Mouse (Mus musculus) midbrain, embryonic 15.5 days (tissue): Measurements from ENCODE around the gene Cd40lg. TPM values are rescaled to one million over a fixed set of nuclear protein-coding genes. Genes with fewer than 3 reads are reported as not detected.

Experiments
- ATAC-seq: fragments of 200-750 bp; cut with Nextera tagmentation; replicated peaks from 2 replicates; pipeline ENCODE4 v1.8.0; 2017; ENCODE audit warnings: moderate TSS enrichment
- H3K27ac ChIP-seq: fragments of 300-500 bp; sonication (generic); 2 replicates; pipeline ENCODE4 v1.5.1; 2015; ENCODE audit warnings: mild to moderate bottlenecking, inconsistent platforms
- H3K27me3 ChIP-seq: fragments of 300-500 bp; sonication (generic); replicated peaks from 2 replicates; pipeline ENCODE4 v1.6.1; 2015; ENCODE audit warnings: inconsistent platforms
- H3K36me3 ChIP-seq: fragments of 300-500 bp; sonication (generic); replicated peaks from 2 replicates; pipeline ENCODE4 v1.6.1; 2015; ENCODE audit warnings: inconsistent platforms
- H3K4me1 ChIP-seq: fragments of 300-500 bp; sonication (generic); 2 replicates; pipeline ENCODE4 v1.6.1; 2015; ENCODE audit warnings: inconsistent platforms
- H3K4me2 ChIP-seq: fragments of 300-500 bp; sonication (generic); 2 replicates; pipeline ENCODE4 v1.6.1; 2015; ENCODE audit warnings: inconsistent platforms, mild to moderate bottlenecking, moderate library complexity
- H3K4me3 ChIP-seq: fragments of 300-500 bp; sonication (generic); 2 replicates; pipeline ENCODE4 v1.5.1; 2015; ENCODE audit warnings: mild to moderate bottlenecking, inconsistent platforms
- H3K9ac ChIP-seq: fragments of 300-500 bp; sonication (generic); 2 replicates; pipeline ENCODE4 v1.6.1; 2015; ENCODE audit warnings: mild to moderate bottlenecking, inconsistent platforms
- H3K9me3 ChIP-seq: fragments of 300-500 bp; sonication (generic); 2 replicates; pipeline ENCODE4 v1.6.1; 2016; ENCODE audit warnings: inconsistent platforms
- WGBS: fragments of 180-500 bp; shearing (Covaris S2); methylation state at CpG from one replicate; pipeline ENCODE4 v1.1.7; 2015; ENCODE audit warnings: mixed read lengths; 5-methylcytosine and 5-hydroxymethylcytosine counted together
- polyA plus RNA-seq: library from polyadenylated mRNA; unstranded; fragments of >200 nt; fragmentation: Nextera tagmentation; extraction: Ambion mirVana; gene quantifications from 2 replicates; pipeline ENCODE4 v1.2.1, GENCODE M21; 2015

Cd40lg gene
- polyA plus RNA-seq = not detected in 2 replicates

GRCm38 (mm10) chrX:57211876-57212275, at the start of gene Cd40lg:
Cd40lg (plus strand) TSS chrX:57212143.
- H3K4me1 ChIP-seq = no peaks in the 10 kb centered on the region
- H3K4me2 ChIP-seq = no peak within 1 kb of the TSS
- H3K9me3 ChIP-seq = no peaks in the 10 kb centered on the region
- no peaks in the 10 kb centered on the region for H3K36me3 ChIP-seq
- no peaks in the 10 kb centered on the region for H3K27me3 ChIP-seq
- ATAC-seq = no peak
- H3K27ac ChIP-seq = no peak within 1 kb of the TSS
- H3K9ac ChIP-seq = no peak within 1 kb of the TSS
- no peak within 1 kb of the TSS for H3K4me3 ChIP-seq
- 88% methylated on average over 9 of the region's 9 CpGs for WGBS

GRCm38 (mm10) chrX:57166549-57166948, 45.4 kb upstream of the Cd40lg start:
- Histone ChIP-seq H3K27ac (no peak overlapping the region), H3K4me1 (no peaks in the 10 kb centered on the region), H3K4me3 (no peak overlapping the region), H3K27me3 (no peaks in the 10 kb centered on the region), H3K9ac (no peak overlapping the region), H3K9me3 (no peaks in the 10 kb centered on the region), H3K4me2 (no peak overlapping the region), H3K36me3 (no peaks in the 10 kb centered on the region)
- 52% methylated on average over 1 of the region's 1 CpGs for WGBS
- no peak for ATAC-seq

GRCm38 (mm10) chrX:57171269-57171668, 40.7 kb upstream of the Cd40lg start:
- H3K4me3 ChIP-seq = no peak overlapping the region
- no peak overlapping the region for H3K27ac ChIP-seq
- no peak overlapping the region for H3K9ac ChIP-seq
- no peaks in the 10 kb centered on the region for H3K27me3 ChIP-seq
- no peaks in the 10 kb centered on the region for H3K36me3 ChIP-seq
- ATAC-seq = no peak
- no peaks in the 10 kb centered on the region for H3K9me3 ChIP-seq
- H3K4me2 ChIP-seq = no peak overlapping the region
- no peaks in the 10 kb centered on the region for H3K4me1 ChIP-seq

- Histone ChIP-seq H3K4me3 (no peak overlapping the region), H3K4me1 (no peaks in the 10 kb centered on the region), H3K9ac (no peak overlapping the region), H3K9me3 (no peaks in the 10 kb centered on the region), H3K27me3 (no peaks in the 10 kb centered on the region), H3K36me3 (no peaks in the 10 kb centered on the region), H3K4me2 (no peak overlapping the region), H3K27ac (no peak overlapping the region)
- ATAC-seq = no peak
- 91% methylated on average over 13 of the region's 13 CpGs for WGBS
Observed at GRCm38 (mm10) chrX:57177225-57177779, 34.6 kb upstream of the Cd40lg start.

- no peak overlapping the region for H3K9ac ChIP-seq
- H3K4me1 ChIP-seq = no peaks in the 10 kb centered on the region
- no peaks in the 10 kb centered on the region for H3K9me3 ChIP-seq
- no peak overlapping the region for H3K4me3 ChIP-seq
- H3K4me2 ChIP-seq = no peak overlapping the region
- ATAC-seq = no peak
- H3K27me3 ChIP-seq = no peaks in the 10 kb centered on the region
- H3K27ac ChIP-seq = no peak overlapping the region
- H3K36me3 ChIP-seq = no peaks in the 10 kb centered on the region
- WGBS = 89% methylated on average over 2 of the region's 2 CpGs
Observed at GRCm38 (mm10) chrX:57182470-57182869, 29.5 kb upstream of the Cd40lg start.

GRCm38 (mm10) chrX:57183359-57183758, 28.6 kb upstream of the Cd40lg start:
- no peak overlapping the region for H3K9ac ChIP-seq
- no peaks in the 10 kb centered on the region for H3K36me3 ChIP-seq
- no peaks in the 10 kb centered on the region for H3K4me1 ChIP-seq
- ATAC-seq = no peak
- H3K27ac ChIP-seq = no peak overlapping the region
- H3K4me2 ChIP-seq = no peak overlapping the region
- 91% methylated on average over 3 of the region's 3 CpGs for WGBS
- H3K4me3 ChIP-seq = no peak overlapping the region
- H3K9me3 ChIP-seq = no peaks in the 10 kb centered on the region
- H3K27me3 ChIP-seq = no peaks in the 10 kb centered on the region

GRCm38 (mm10) chrX:57187301-57187700, 24.6 kb upstream of the Cd40lg start:
- H3K4me1 ChIP-seq = no peaks in the 10 kb centered on the region
- H3K4me2 ChIP-seq = no peak overlapping the region
- H3K9me3 ChIP-seq = no peaks in the 10 kb centered on the region
- no peak overlapping the region for H3K9ac ChIP-seq
- H3K36me3 ChIP-seq = no peaks in the 10 kb centered on the region
- ATAC-seq = no peak
- H3K4me3 ChIP-seq = no peak overlapping the region
- 87% methylated on average over 8 of the region's 8 CpGs for WGBS
- no peak overlapping the region for H3K27ac ChIP-seq
- no peaks in the 10 kb centered on the region for H3K27me3 ChIP-seq

GRCm38 (mm10) chrX:57189335-57189734, 22.6 kb upstream of the Cd40lg start:
- Histone ChIP-seq H3K27me3 (no peaks in the 10 kb centered on the region), H3K4me3 (no peak overlapping the region), H3K4me1 (no peaks in the 10 kb centered on the region), H3K4me2 (no peak overlapping the region), H3K36me3 (no peaks in the 10 kb centered on the region), H3K27ac (no peak overlapping the region), H3K9ac (no peak overlapping the region), H3K9me3 (no peaks in the 10 kb centered on the region)
- 81% methylated on average over 5 of the region's 5 CpGs for WGBS
- ATAC-seq = no peak

GRCm38 (mm10) chrX:57196319-57196718, 15.6 kb upstream of the Cd40lg start:
- WGBS = 83% methylated on average over 9 of the region's 9 CpGs
- H3K27me3 ChIP-seq = no peaks in the 10 kb centered on the region
- no peaks in the 10 kb centered on the region for H3K4me1 ChIP-seq
- H3K9me3 ChIP-seq = no peaks in the 10 kb centered on the region
- H3K4me3 ChIP-seq = no peak overlapping the region
- H3K4me2 ChIP-seq = no peak overlapping the region
- no peak for ATAC-seq
- H3K36me3 ChIP-seq = no peaks in the 10 kb centered on the region
- no peak overlapping the region for H3K9ac ChIP-seq
- no peak overlapping the region for H3K27ac ChIP-seq

- no peak overlapping the region for H3K4me2 ChIP-seq
- no peaks in the 10 kb centered on the region for H3K9me3 ChIP-seq
- H3K27ac ChIP-seq = no peak overlapping the region
- H3K9ac ChIP-seq = no peak overlapping the region
- no peaks in the 10 kb centered on the region for H3K4me1 ChIP-seq
- no peak for ATAC-seq
- WGBS = 55% methylated on average over 2 of the region's 2 CpGs
- H3K27me3 ChIP-seq = no peaks in the 10 kb centered on the region
- no peak overlapping the region for H3K4me3 ChIP-seq
- no peaks in the 10 kb centered on the region for H3K36me3 ChIP-seq
Observed at GRCm38 (mm10) chrX:57198036-57198435, 13.9 kb upstream of the Cd40lg start.

GRCm38 (mm10) chrX:57200397-57200796, 11.5 kb upstream of the Cd40lg start:
- WGBS = 77% methylated on average over 2 of the region's 2 CpGs
- ATAC-seq = no peak
- Histone ChIP-seq H3K27me3 (no peaks in the 10 kb centered on the region), H3K4me1 (no peaks in the 10 kb centered on the region), H3K4me3 (no peak overlapping the region), H3K27ac (no peak overlapping the region), H3K9ac (no peak overlapping the region), H3K9me3 (no peaks in the 10 kb centered on the region), H3K36me3 (no peaks in the 10 kb centered on the region), H3K4me2 (no peak overlapping the region)

- WGBS = 75% methylated on average over 1 of the region's 1 CpGs
- H3K4me1 ChIP-seq = no peaks in the 10 kb centered on the region
- no peak overlapping the region for H3K4me2 ChIP-seq
- H3K9ac ChIP-seq = no peak overlapping the region
- no peaks in the 10 kb centered on the region for H3K27me3 ChIP-seq
- no peak overlapping the region for H3K27ac ChIP-seq
- ATAC-seq = no peak
- no peaks in the 10 kb centered on the region for H3K36me3 ChIP-seq
- no peaks in the 10 kb centered on the region for H3K9me3 ChIP-seq
- no peak overlapping the region for H3K4me3 ChIP-seq
Observed at GRCm38 (mm10) chrX:57210591-57210990, 1.4 kb upstream of the Cd40lg start.

GRCm38 (mm10) chrX:57212862-57213261, 919 bp downstream of the Cd40lg start:
- Histone ChIP-seq H3K27ac (no peak overlapping the region), H3K36me3 (no peaks in the 10 kb centered on the region), H3K4me1 (no peaks in the 10 kb centered on the region), H3K4me3 (no peak overlapping the region), H3K4me2 (no peak overlapping the region), H3K9ac (no peak overlapping the region), H3K9me3 (no peaks in the 10 kb centered on the region), H3K27me3 (no peaks in the 10 kb centered on the region)
- ATAC-seq = no peak
- 84% methylated on average over 3 of the region's 3 CpGs for WGBS
